Mouse (Mus musculus) brain, adult 2 months (tissue): ENCODE measurements around the gene Stn1.
"Not testable (repeated sequence)": the region's sequence is repeated elsewhere in the genome, so short reads cannot be mapped to it uniquely, and the experiment has no call there.

ENCODE experiments used
- DNase-seq: peaks from one replicate; pipeline ENCODE4 v3.0.0; 2011; ENCODE audit warnings: low read depth, low spot score

Gene Stn1

GRCm38 (mm10) chr19:47537300-47537792, at the start of gene Stn1:
TSS of gene Stn1 (minus strand) at chr19:47537507.
- no peak for DNase-seq

DNA sequence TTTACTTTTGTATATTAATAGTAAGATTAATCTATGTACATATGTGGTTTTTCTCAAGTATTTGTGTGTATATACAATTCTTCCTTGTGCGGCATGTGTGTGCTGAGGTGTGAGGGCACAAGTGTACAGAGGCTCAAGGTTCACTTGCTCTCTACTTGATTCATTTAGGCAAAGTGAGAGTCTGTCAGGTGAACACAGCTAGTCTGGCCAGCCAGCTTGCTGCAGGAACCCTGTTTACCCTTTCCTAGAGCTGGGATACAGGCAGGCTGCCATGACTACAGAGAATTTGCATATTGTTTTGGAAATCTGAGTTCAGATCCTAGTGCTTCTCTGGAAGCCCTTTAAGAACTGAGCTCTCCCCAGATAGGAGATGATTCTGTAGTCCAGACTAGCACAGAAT, 49.7 kb upstream of the Stn1 start:
- no peak for DNase-seq

GRCm38 (mm10) chr19:47585772-47586171, 48.5 kb upstream of the Stn1 start:
- DNase-seq: no peak

DNA sequence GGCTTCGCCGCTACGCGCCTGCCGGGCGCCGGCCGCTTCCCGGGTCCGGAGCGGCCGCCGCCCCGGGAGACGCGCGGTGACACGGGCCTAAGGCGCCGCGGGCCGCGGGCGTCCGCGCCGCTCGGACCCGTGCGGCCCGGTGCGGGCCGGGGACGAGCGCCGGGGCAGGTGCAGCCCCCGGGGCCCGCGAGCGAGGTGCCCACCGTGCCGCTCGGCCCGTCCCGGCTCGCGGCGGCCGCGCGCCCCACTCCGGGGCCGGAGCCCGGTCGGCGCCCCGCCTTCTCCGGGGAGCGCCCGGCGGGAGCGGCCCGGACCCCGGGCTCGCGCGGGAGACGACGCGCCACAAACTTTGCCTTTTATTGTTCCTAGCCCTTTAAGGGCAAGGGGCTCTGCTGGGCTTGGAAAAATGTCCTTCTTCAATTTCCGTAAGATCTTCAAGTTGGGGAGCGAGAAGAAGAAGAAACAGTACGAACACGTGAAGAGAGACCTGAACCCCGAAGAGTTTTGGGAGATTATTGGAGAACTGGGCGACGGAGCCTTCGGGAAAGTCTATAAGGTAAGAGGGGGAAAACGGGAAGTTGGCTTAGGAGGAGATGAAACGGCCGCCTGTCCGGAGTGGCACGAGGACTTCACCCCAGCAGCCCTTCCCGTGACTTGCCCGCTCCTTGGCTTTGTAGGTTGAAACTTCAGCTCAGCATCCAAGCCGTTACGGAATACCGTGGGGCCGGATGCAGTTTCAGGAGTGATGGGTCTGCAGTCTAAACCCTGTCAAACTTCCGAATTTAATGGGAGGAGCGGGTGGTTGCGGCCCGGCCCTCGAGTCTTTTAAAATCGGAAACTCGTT, 42.7 kb upstream of the Stn1 start:
- DNase-seq: no peak

- DNase-seq: peak; percentile 91
Observed at GRCm38 (mm10) chr19:47579225-47579787, 42.0 kb upstream of the Stn1 start, which contains the start of gene Slk. TSS of gene Slk (plus strand) at chr19:47579678.

DNA sequence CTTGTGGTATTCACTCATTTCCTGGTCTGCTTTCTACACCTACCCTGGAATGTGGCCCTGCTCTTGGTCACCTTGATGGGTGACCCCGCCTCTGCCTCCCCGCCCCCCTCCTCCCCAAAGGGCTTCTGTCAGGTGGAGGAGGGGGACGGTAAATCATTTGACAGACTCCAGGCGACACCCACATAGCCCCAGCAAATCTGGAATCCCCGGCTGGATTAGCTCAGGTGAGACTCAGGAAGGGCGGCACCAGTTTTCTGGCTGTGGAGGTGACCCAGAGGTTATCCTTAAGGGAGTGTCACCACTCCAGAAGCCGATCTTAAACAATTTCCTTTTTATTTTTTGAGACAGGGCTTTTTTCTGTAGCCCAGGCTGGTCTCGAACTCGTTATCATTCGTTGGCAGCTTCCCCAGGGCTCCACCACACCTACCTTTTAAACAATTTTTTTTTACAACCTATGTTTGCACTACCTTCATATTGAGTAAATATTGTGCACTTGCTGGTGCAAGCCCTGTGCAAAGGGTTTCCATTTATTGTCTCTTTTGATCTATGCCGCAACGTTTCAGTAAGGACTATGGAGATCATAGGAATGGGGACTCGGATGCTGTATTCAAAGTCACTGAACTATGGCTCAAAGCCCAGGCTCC, 41.4 kb upstream of the Stn1 start:
- DNase-seq: no peak

DNA sequence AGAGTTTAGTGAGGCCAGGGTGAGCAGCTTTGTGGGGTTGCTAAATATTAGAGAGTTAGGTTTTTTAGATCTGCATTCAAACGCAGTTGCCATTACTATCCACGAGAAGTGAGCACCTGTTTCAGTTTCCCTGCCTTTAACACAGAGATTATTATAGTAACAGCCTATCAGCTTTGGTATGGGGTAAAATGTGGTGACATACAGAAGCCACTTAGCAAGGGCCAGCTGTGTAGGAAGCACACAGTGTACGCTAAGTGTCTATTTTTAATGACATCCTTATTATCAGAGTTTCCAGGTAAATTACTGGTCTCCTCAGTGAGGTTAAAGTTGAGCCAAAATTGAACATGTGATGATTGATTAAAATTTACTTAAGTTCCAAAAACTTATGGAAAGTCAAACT, 36.4 kb upstream of the Stn1 start:
- no peak for DNase-seq

GRCm38 (mm10) chr19:47571981-47572380, 34.7 kb upstream of the Stn1 start:
- DNase-seq: not testable (repeated sequence)

GRCm38 (mm10) chr19:47570042-47570441, 32.7 kb upstream of the Stn1 start:
- no peak for DNase-seq

- no peak for DNase-seq
Observed at GRCm38 (mm10) chr19:47565994-47566393, 28.7 kb upstream of the Stn1 start.

- no peak for DNase-seq
Observed at GRCm38 (mm10) chr19:47565031-47565654, 27.8 kb upstream of the Stn1 start.

GRCm38 (mm10) chr19:47563715-47564114, 26.4 kb upstream of the Stn1 start:
- no peak for DNase-seq

GRCm38 (mm10) chr19:47561996-47562441, 24.7 kb upstream of the Stn1 start:
- no peak for DNase-seq

DNA sequence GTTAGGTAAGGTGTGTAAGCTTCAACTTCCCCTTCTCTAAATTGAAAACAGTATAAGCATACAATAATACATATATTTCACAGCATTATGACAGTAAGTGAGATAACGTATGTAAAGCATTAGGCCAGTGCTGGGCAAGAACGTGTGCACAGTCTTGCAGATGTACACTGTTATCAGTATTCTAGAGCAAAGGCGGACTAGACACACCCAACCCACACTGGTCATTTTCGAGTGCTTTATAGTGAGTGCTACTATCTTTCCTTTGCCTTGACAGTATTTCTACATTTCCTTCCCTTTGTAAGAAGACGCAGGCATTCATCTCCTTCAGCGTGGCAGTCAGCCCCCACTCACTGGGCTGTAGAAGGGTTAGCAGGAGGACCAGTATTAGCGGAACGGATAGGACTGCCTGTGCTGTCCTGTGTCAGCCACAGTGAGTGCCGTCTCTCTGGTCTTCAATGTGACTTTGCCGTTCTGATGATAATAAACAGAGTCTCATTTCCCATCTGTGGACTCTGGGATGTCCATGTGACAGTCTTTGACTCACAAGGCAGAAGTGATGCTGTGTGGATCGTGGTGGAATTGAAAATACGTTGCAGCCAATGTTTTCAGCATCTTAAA, 23.3 kb upstream of the Stn1 start:
- DNase-seq: no peak

DNA sequence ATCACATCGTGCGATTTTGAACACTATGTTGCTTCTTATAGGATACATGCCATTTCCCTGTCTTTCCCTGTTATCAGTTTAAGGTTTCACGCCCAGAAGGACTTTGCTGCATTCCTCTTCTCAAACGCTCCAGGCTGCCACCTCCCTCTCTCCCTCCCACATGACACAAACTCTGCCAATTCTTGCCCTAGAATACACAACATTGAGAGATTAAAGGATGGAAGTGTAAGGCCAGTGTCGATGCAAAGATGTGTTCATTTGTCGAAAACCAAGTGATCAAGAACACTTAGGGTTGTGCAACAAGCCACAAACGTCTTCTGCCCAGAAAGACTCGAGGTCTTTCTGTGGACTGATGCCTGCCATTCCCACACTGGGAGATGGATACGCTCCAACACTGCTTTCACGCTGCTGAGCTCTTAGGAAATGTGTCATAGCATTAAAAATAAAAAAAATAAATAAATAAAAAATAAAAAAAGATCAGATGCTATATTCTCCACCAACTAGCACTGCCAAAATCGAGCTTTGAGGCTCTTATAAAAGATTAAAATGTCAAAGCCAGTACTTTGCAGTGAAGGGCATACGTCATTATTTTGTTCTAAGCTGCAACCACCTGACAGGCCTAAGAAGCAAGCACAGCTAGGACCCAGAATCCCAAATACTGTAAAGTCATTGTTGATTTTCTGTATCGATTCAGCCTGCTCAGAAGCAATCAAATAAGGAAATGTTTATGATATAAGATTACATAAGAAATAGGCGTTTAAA, 22.6 kb upstream of the Stn1 start:
- peak; percentile 77 for DNase-seq

DNA sequence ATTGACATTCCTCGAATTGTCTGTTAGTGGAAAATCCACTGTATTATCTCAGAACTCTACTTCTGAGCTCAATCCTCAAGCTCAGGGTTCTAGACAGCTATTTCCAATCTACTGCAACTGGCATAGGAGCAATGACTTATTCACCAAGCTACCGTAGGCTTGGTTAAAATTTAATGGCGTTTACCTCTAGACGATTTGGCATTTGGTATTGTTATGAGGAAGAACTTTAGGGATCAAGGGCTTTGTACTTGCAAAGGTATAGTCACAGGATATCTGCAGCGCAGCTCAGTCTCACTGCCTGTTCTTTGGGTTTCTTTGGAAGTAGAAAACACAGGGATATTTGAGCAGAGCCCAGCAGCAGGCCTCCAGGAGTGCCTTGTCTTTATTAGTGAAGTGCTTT, 21.8 kb upstream of the Stn1 start:
- no peak for DNase-seq

GRCm38 (mm10) chr19:47549584-47549983, 12.3 kb upstream of the Stn1 start:
- DNase-seq: no peak

GRCm38 (mm10) chr19:47549174-47549573, 11.9 kb upstream of the Stn1 start:
- peak; percentile 59 for DNase-seq

DNA sequence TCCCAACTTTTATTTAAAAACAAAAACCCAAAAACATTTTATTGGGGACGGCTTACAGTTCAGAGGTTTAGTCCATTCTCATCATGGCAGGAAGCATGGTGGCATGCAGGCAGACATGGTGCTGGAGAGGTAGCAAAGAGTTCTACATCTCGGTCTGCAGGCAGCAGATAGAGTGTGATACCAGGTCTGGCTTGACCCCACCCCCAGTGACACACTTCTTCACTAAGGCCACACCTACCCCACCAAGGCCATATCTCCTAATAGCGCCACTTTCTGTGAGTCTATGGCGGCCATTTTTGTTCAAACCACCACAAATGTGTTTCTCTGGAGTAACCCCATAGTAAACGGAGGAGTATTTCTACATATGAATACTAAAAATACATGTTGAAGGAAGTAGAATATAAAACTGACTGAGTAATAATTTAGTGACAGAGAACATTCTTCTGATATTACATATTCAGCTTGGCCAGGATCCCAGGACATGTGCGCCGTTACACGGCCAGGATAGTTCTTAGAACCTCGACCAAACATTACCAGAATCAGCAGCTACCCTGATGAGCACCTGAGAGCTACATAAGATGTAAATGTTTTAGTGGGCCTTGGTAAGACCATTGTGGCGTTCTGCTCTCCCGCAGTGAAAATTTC, 11.2 kb upstream of the Stn1 start:
- no peak for DNase-seq

GRCm38 (mm10) chr19:47545528-47545927, 8.2 kb upstream of the Stn1 start:
- no peak for DNase-seq
